Mouse (Mus musculus) heart, embryonic 11.5 days (tissue): ENCODE measurements around the gene Ergic2. TPM values are rescaled to one million over a fixed set of nuclear protein-coding genes. Genes with fewer than 3 reads are reported as not detected.

ENCODE experiments used
- ATAC-seq: fragments of 200-750 bp; cut with Nextera tagmentation; replicated peaks from 2 replicates; pipeline ENCODE4 v1.8.0; 2017; ENCODE audit warnings: moderate library complexity; ENCODE audit not compliant: insufficient number of reproducible peaks, low FRiP score, low TSS enrichment
- H3K27ac ChIP-seq: fragments of 300-500 bp; sonication (generic); 2 replicates; pipeline ENCODE4 v1.5.1; 2014; ENCODE audit warnings: mild to moderate bottlenecking, low read depth, low read length
- H3K27me3 ChIP-seq: fragments of 300-500 bp; sonication (generic); 2 replicates; pipeline ENCODE4 v1.6.1; 2014; ENCODE audit warnings: mild to moderate bottlenecking, low read length, mixed read lengths; ENCODE audit not compliant: control insufficient read depth, insufficient read depth
- H3K36me3 ChIP-seq: fragments of 300-500 bp; sonication (generic); 2 replicates; pipeline ENCODE4 v1.6.1; 2014; ENCODE audit warnings: mild to moderate bottlenecking, low read length, moderate library complexity, mixed read lengths; ENCODE audit not compliant: control insufficient read depth, insufficient read depth
- H3K4me1 ChIP-seq: fragments of 300-500 bp; sonication (generic); 2 replicates; pipeline ENCODE4 v1.6.1; 2014; ENCODE audit warnings: low read length; ENCODE audit not compliant: control insufficient read depth, insufficient read depth
- H3K4me2 ChIP-seq: fragments of 300-500 bp; sonication (generic); 2 replicates; pipeline ENCODE4 v1.6.1; 2014; ENCODE audit warnings: mild to moderate bottlenecking, moderate library complexity
- H3K4me3 ChIP-seq: fragments of 300-500 bp; sonication (generic); 2 replicates; pipeline ENCODE4 v1.5.1; 2014; ENCODE audit warnings: low read depth, low read length
- H3K9ac ChIP-seq: fragments of 300-500 bp; sonication (generic); 2 replicates; pipeline ENCODE4 v1.6.1; 2014; ENCODE audit warnings: mild to moderate bottlenecking, low read depth, low read length, moderate library complexity
- H3K9me3 ChIP-seq: fragments of 300-500 bp; sonication (generic); replicated peaks from 2 replicates; pipeline ENCODE4 v1.6.1; 2016; ENCODE audit warnings: low read length; ENCODE audit not compliant: control insufficient read depth
- WGBS: fragments of 180-500 bp; shearing (Covaris S2); extraction: QIAGEN DNeasy Blood & Tissue Kit; methylation state at CpG from one replicate; pipeline ENCODE4 v1.1.7; 2014; ENCODE audit not compliant: insufficient replicate concordance; 5-methylcytosine and 5-hydroxymethylcytosine counted together
- polyA plus RNA-seq: library from polyadenylated mRNA; unstranded; fragments of >200 nt; fragmentation: Nextera tagmentation; extraction: Ambion mirVana; gene quantifications from 2 replicates; pipeline ENCODE4 v1.2.1, GENCODE M21; 2014

The Ergic2 gene
- polyA plus RNA-seq: 176 and 180 TPM in 2 replicates

GRCm38 (mm10) chr6:148211897-148212680 lies at the start of gene Ergic2:
Ergic2 (minus strand) TSS chr6:148212374.
- under 1% methylated on average over 61 of the region's 61 CpGs for WGBS
- H3K9me3 ChIP-seq: no peaks in the 10 kb centered on the region
- peak within 1 kb of the TSS; percentile 77 for H3K4me2 ChIP-seq
- H3K36me3 ChIP-seq: no peaks in the 10 kb centered on the region
- H3K4me1 ChIP-seq: peaks cover 15% of the 10 kb centered on the region
- H3K27ac ChIP-seq: peak within 1 kb of the TSS; percentile 87
- ATAC-seq: peak; percentile 97
- H3K9ac ChIP-seq: peak within 1 kb of the TSS; percentile 99
- peak within 1 kb of the TSS; percentile 97 for H3K4me3 ChIP-seq
- no peaks in the 10 kb centered on the region for H3K27me3 ChIP-seq

- H3K4me1 ChIP-seq: peaks cover 4% of the 10 kb centered on the region; the same call in 1 of the 2 replicates
- WGBS: 91% methylated on average over 6 of the region's 6 CpGs
- no peaks in the 10 kb centered on the region for H3K36me3 ChIP-seq
- no peak for ATAC-seq
- H3K27me3 ChIP-seq: no peaks in the 10 kb centered on the region
- H3K27ac ChIP-seq: no peak overlapping the region
- H3K9ac ChIP-seq: no peak overlapping the region
- H3K9me3 ChIP-seq: no peaks in the 10 kb centered on the region
- H3K4me3 ChIP-seq: no peak overlapping the region
- no peak overlapping the region for H3K4me2 ChIP-seq
Observed at GRCm38 (mm10) chr6:148260729-148261101, 48.5 kb upstream of the Ergic2 start.

GRCm38 (mm10) chr6:148259979-148260728 lies 48.0 kb upstream of the Ergic2 start:
- Histone ChIP-seq H3K9ac (no peak overlapping the region), H3K27ac (no peak overlapping the region), H3K4me3 (no peak overlapping the region), H3K27me3 (no peaks in the 10 kb centered on the region), H3K9me3 (no peaks in the 10 kb centered on the region), H3K36me3 (no peaks in the 10 kb centered on the region), H3K4me1 (peaks cover 4% of the 10 kb centered on the region; the same call in 1 of the 2 replicates), H3K4me2 (no peak overlapping the region)
- no peak for ATAC-seq
- 53% methylated on average over 4 of the region's 4 CpGs for WGBS

GRCm38 (mm10) chr6:148259074-148259473 lies 46.9 kb upstream of the Ergic2 start:
- 75% methylated on average over 8 of the region's 8 CpGs for WGBS
- no peak overlapping the region for H3K27ac ChIP-seq
- H3K4me3 ChIP-seq: no peak overlapping the region
- no peaks in the 10 kb centered on the region for H3K27me3 ChIP-seq
- H3K4me1 ChIP-seq: peaks cover 4% of the 10 kb centered on the region; the same call in 1 of the 2 replicates
- no peak overlapping the region for H3K4me2 ChIP-seq
- no peaks in the 10 kb centered on the region for H3K36me3 ChIP-seq
- no peak for ATAC-seq
- H3K9ac ChIP-seq: no peak overlapping the region
- H3K9me3 ChIP-seq: no peaks in the 10 kb centered on the region

- no peaks in the 10 kb centered on the region for H3K27me3 ChIP-seq
- H3K4me1 ChIP-seq: peaks cover 4% of the 10 kb centered on the region; the same call in 1 of the 2 replicates
- no peaks in the 10 kb centered on the region for H3K36me3 ChIP-seq
- H3K4me3 ChIP-seq: no peak overlapping the region
- no peak overlapping the region for H3K4me2 ChIP-seq
- ATAC-seq: no peak
- WGBS: 71% methylated on average over 2 of the region's 2 CpGs
- H3K9me3 ChIP-seq: no peaks in the 10 kb centered on the region
- no peak overlapping the region for H3K9ac ChIP-seq
- no peak overlapping the region for H3K27ac ChIP-seq
Observed at GRCm38 (mm10) chr6:148257805-148258204, 45.6 kb upstream of the Ergic2 start.

- 74% methylated on average over 3 of the region's 3 CpGs for WGBS
- H3K4me1 ChIP-seq: peaks cover 4% of the 10 kb centered on the region; the same call in 1 of the 2 replicates
- no peak overlapping the region for H3K4me2 ChIP-seq
- no peak overlapping the region for H3K4me3 ChIP-seq
- no peak overlapping the region for H3K27ac ChIP-seq
- no peaks in the 10 kb centered on the region for H3K27me3 ChIP-seq
- no peaks in the 10 kb centered on the region for H3K36me3 ChIP-seq
- H3K9me3 ChIP-seq: no peaks in the 10 kb centered on the region
- no peak for ATAC-seq
- H3K9ac ChIP-seq: no peak overlapping the region
Observed at GRCm38 (mm10) chr6:148256109-148256508, 43.9 kb upstream of the Ergic2 start.

- Histone ChIP-seq H3K9me3 (no peaks in the 10 kb centered on the region), H3K9ac (no peak overlapping the region), H3K27ac (no peak overlapping the region), H3K4me2 (no peak overlapping the region), H3K36me3 (no peaks in the 10 kb centered on the region), H3K27me3 (no peaks in the 10 kb centered on the region), H3K4me3 (no peak overlapping the region), H3K4me1 (peaks cover 4% of the 10 kb centered on the region; the same call in 1 of the 2 replicates)
- WGBS: 36% methylated on average over 1 of the region's 1 CpGs
- ATAC-seq: no peak
Observed at GRCm38 (mm10) chr6:148255395-148256053, 43.4 kb upstream of the Ergic2 start.

- Histone ChIP-seq H3K27me3 (no peaks in the 10 kb centered on the region), H3K4me3 (no peak overlapping the region), H3K9ac (no peak overlapping the region), H3K27ac (no peak overlapping the region), H3K36me3 (no peaks in the 10 kb centered on the region), H3K4me1 (no peaks in the 10 kb centered on the region), H3K9me3 (no peaks in the 10 kb centered on the region), H3K4me2 (no peak overlapping the region)
- 65% methylated on average over 3 of the region's 3 CpGs for WGBS
- ATAC-seq: no peak
Observed at GRCm38 (mm10) chr6:148249221-148249620, 37.0 kb upstream of the Ergic2 start.
